Mouse (Mus musculus): ENCODE measurements around the gene AC129217.1. TPM values are rescaled to one million over a fixed set of nuclear protein-coding genes. Genes with fewer than 3 reads are reported as not detected.

The AC129217.1 gene
- polyA plus RNA-seq, 1 experiment from 2014 or later, result not detected

GRCm38 (mm10) chr19:8837251-8837791 is 7.7 kb downstream of the AC129217.1 start, which contains the start of gene Bscl2:
Gene Bscl2, plus strand, starts transcription at chr19:8837467.
- Histone ChIP-seq H3K36me3 (replicated peaks) (peaks cover 34% of the 10 kb centered on the region), H3K9me3 (no peaks in the 10 kb centered on the region), H3K9ac (peak within 1 kb of the TSS; percentile 70), H3K27me3 (no peaks in the 10 kb centered on the region), H3K27ac (peak within 1 kb of the TSS; percentile 97), H3K4me3 (replicated peaks) (peak within 1 kb of the TSS; percentile 47), H3K4me1 (peaks cover 36% of the 10 kb centered on the region), H3K4me2 (peak within 1 kb of the TSS; percentile 84)
- ATAC-seq (ENCODE audit: low FRiP score), result peak; percentile 74
- under 1% methylated on average over 38 of the region's 38 CpGs for WGBS

- peak overlapping the region; percentile 97 for H3K27ac ChIP-seq
- peak overlapping the region; percentile 47 for H3K4me3 ChIP-seq (replicated peaks)
- H3K36me3 ChIP-seq (replicated peaks), result peaks cover 33% of the 10 kb centered on the region
- H3K4me2 ChIP-seq, result peak overlapping the region; percentile 84
- H3K27me3 ChIP-seq, result no peaks in the 10 kb centered on the region
- H3K9ac ChIP-seq, result peak overlapping the region; percentile 70
- WGBS, result 15% methylated on average over 15 of the region's 15 CpGs
- no peaks in the 10 kb centered on the region for H3K9me3 ChIP-seq
- H3K4me1 ChIP-seq, result peaks cover 36% of the 10 kb centered on the region
- peak; percentile 10; the same call in 1 of the 2 replicates for ATAC-seq (ENCODE audit: low FRiP score)
Observed at GRCm38 (mm10) chr19:8838041-8838730, 8.6 kb downstream of the AC129217.1 start.

GRCm38 (mm10) chr19:8839103-8839907 is 9.7 kb downstream of the AC129217.1 start, which contains the start of gene Gng3:
Gene Gng3, minus strand, starts transcription at chr19:8839194.
- ATAC-seq (ENCODE audit: low FRiP score), result peak; percentile 82

GRCm38 (mm10) chr19:8839908-8840791 is 10.6 kb downstream of the AC129217.1 start:
- Histone ChIP-seq H3K9ac (peak overlapping the region; percentile 70), H3K4me3 (replicated peaks) (peak overlapping the region; percentile 47), H3K27ac (peak overlapping the region; percentile 75), H3K27me3 (no peaks in the 10 kb centered on the region), H3K9me3 (no peaks in the 10 kb centered on the region), H3K4me2 (peak overlapping the region; percentile 84), H3K36me3 (replicated peaks) (peaks cover 16% of the 10 kb centered on the region), H3K4me1 (peaks cover 36% of the 10 kb centered on the region)
- WGBS, result 20% methylated on average over 29 of the region's 29 CpGs
- peak; percentile 55 for ATAC-seq (ENCODE audit: low FRiP score)

More at GRCm38 (mm10) chr19:8839103-8839907, 9.7 kb downstream of the AC129217.1 start, which contains the start of gene Gng3:
- Histone ChIP-seq H3K9ac (peak within 1 kb of the TSS; percentile 70), H3K4me2 (peak within 1 kb of the TSS; percentile 84), H3K27me3 (no peaks in the 10 kb centered on the region), H3K36me3 (replicated peaks) (peaks cover 22% of the 10 kb centered on the region), H3K4me3 (replicated peaks) (peak within 1 kb of the TSS; percentile 47), H3K27ac (peak within 1 kb of the TSS; percentile 97), H3K4me1 (peaks cover 36% of the 10 kb centered on the region), H3K9me3 (no peaks in the 10 kb centered on the region)
- 33% methylated on average over 11 of the region's 11 CpGs for WGBS

- H3K4me3 ChIP-seq (replicated peaks), result peak overlapping the region; percentile 47; the same call in 1 of the 2 replicates
- peak overlapping the region; percentile 84 for H3K4me2 ChIP-seq
- H3K27me3 ChIP-seq, result no peaks in the 10 kb centered on the region
- no peak overlapping the region; the same call in 1 of the 2 replicates for H3K9ac ChIP-seq
- no peak for ATAC-seq (ENCODE audit: low FRiP score)
- no peaks in the 10 kb centered on the region for H3K9me3 ChIP-seq
- 93% methylated on average over 7 of the region's 7 CpGs for WGBS
- peaks cover 36% of the 10 kb centered on the region for H3K4me1 ChIP-seq
- H3K27ac ChIP-seq, result no peak overlapping the region
- peaks cover 18% of the 10 kb centered on the region for H3K36me3 ChIP-seq (replicated peaks)
Observed at GRCm38 (mm10) chr19:8841012-8841411, 11.4 kb downstream of the AC129217.1 start.

- no peaks in the 10 kb centered on the region for H3K27me3 ChIP-seq
- H3K36me3 ChIP-seq (replicated peaks), result peaks cover 34% of the 10 kb centered on the region
- no peak overlapping the region for H3K27ac ChIP-seq
- H3K4me1 ChIP-seq, result peaks cover 32% of the 10 kb centered on the region
- no peaks in the 10 kb centered on the region for H3K9me3 ChIP-seq
- H3K4me3 ChIP-seq (replicated peaks), result no peak overlapping the region
- no peak overlapping the region for H3K4me2 ChIP-seq
- ATAC-seq (ENCODE audit: low FRiP score), result no peak
- WGBS, result 89% methylated on average over 6 of the region's 6 CpGs
- no peak overlapping the region for H3K9ac ChIP-seq
Observed at GRCm38 (mm10) chr19:8842961-8843360, 13.4 kb downstream of the AC129217.1 start.

GRCm38 (mm10) chr19:8844371-8845129 is 15.0 kb downstream of the AC129217.1 start:
- H3K27me3 ChIP-seq, result no peaks in the 10 kb centered on the region
- no peak for ATAC-seq (ENCODE audit: low FRiP score)
- no peak overlapping the region for H3K27ac ChIP-seq
- H3K9me3 ChIP-seq, result no peaks in the 10 kb centered on the region
- no peak overlapping the region for H3K4me2 ChIP-seq
- no peak overlapping the region for H3K4me3 ChIP-seq (replicated peaks)
- H3K9ac ChIP-seq, result no peak overlapping the region
- H3K36me3 ChIP-seq (replicated peaks), result peaks cover 44% of the 10 kb centered on the region
- peaks cover 18% of the 10 kb centered on the region for H3K4me1 ChIP-seq
- 62% methylated on average over 5 of the region's 5 CpGs for WGBS

GRCm38 (mm10) chr19:8848356-8848755 is 18.8 kb downstream of the AC129217.1 start:
- Histone ChIP-seq H3K9ac (no peak overlapping the region), H3K36me3 (replicated peaks) (peaks cover 35% of the 10 kb centered on the region), H3K27ac (no peak overlapping the region), H3K4me3 (replicated peaks) (no peak overlapping the region), H3K4me2 (no peak overlapping the region), H3K9me3 (no peaks in the 10 kb centered on the region), H3K4me1 (no peaks in the 10 kb centered on the region), H3K27me3 (peaks cover 4% of the 10 kb centered on the region; the same call in 1 of the 2 replicates)
- 74% methylated on average over 5 of the region's 5 CpGs for WGBS
- no peak for ATAC-seq (ENCODE audit: low FRiP score)

GRCm38 (mm10) chr19:8850402-8850901 is 20.9 kb downstream of the AC129217.1 start, which contains the start of gene Lrrn4cl:
Gene Lrrn4cl, plus strand, starts transcription at chr19:8850768.
- Histone ChIP-seq H3K27ac (no peak within 1 kb of the TSS), H3K27me3 (peaks cover 4% of the 10 kb centered on the region; the same call in 1 of the 2 replicates), H3K36me3 (replicated peaks) (peaks cover 35% of the 10 kb centered on the region), H3K4me2 (no peak within 1 kb of the TSS), H3K9ac (peak within 1 kb of the TSS; percentile 7; the same call in 1 of the 2 replicates), H3K4me1 (no peaks in the 10 kb centered on the region), H3K4me3 (replicated peaks) (no peak within 1 kb of the TSS), H3K9me3 (no peaks in the 10 kb centered on the region)
- 40% methylated on average over 7 of the region's 7 CpGs for WGBS
- ATAC-seq (ENCODE audit: low FRiP score), result no peak

- Histone ChIP-seq H3K4me3 (replicated peaks) (no peak overlapping the region), H3K27me3 (peaks cover 4% of the 10 kb centered on the region; the same call in 1 of the 2 replicates), H3K27ac (no peak overlapping the region), H3K9me3 (no peaks in the 10 kb centered on the region), H3K9ac (no peak overlapping the region), H3K36me3 (replicated peaks) (peaks cover 23% of the 10 kb centered on the region), H3K4me1 (no peaks in the 10 kb centered on the region), H3K4me2 (no peak overlapping the region)
- 55% methylated on average over 7 of the region's 7 CpGs for WGBS
- ATAC-seq (ENCODE audit: low FRiP score), result no peak
Observed at GRCm38 (mm10) chr19:8851639-8852038, 22.1 kb downstream of the AC129217.1 start.

All from forebrain, embryonic 12.5 days (tissue).